Mouse (Mus musculus): Measurements from ENCODE around the gene Kpna2. TPM values are rescaled to one million over a fixed set of nuclear protein-coding genes. Genes with fewer than 3 reads are reported as not detected.
A peak's percentile ranks its signal among the peaks of the same experiment; 100 is the strongest.
"Not testable (repeated sequence)": the region's sequence is repeated elsewhere in the genome, so short reads cannot be mapped to it uniquely, and the experiment has no call there.

Gene Kpna2
- total RNA-seq, 2 experiments from 2014 or later, result 21.9 to 26.6 TPM

DNA sequence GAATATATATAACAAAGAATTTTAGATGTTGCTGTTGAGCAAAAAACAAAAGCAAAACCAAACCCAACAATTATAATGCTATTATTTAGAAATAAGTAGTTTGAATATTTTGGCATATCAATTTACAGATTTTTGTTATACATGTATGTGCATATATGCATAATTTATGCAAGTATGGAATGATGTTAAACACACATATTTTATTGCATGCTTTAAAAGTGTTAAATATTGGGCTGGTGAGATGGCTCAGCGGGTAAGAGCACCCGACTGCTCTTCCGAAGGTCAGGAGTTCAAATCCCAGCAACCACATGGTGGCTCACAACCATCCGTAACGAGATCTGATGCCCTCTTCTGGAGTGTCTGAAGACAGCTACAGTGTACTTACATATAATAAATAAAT is 20.4 kb upstream of the Kpna2 start:
- DNase-seq (ENCODE audit: low spot score in 2 of 2), result not testable (repeated sequence)

DNA sequence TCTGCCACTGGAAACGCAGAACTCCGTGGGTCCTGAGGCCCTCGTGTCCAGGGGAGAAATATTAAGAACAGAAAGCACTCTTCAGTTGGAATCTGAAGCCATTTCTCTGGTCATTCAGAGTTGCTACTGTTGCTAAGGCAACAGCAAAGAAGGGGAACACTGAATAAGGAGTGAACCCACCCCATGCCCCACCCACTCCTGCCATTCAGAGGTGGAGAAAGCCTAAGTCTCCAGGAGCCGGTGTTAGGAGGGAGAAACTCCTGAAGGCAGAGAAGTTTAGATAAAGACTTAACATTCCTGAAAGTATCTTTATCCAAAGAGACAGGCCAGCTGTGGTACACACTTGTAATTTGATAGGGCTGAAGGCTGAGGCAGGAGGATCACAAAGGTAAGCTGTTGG is 20.0 kb upstream of the Kpna2 start:
- DNase-seq (ENCODE audit: low spot score in 2 of 2), result no peak

DNA sequence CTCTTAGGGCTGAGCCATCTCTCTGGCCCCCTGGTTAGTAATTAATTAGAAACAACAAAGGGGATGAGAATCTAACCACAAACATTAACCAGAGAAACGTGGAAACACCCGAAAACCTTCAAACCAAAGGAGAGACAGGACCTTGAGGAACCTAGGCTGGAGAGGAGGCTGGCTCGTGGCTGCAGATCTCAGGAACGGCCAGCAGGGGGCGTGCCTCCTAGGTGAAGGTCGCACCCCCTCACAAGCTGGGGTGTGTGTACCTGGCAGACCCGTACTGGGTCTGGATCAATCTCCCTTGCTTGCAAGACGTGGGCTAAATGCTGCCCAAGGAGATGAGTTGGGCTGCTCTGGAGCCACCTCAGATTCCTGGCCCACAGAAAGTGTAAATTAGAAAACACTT is 19.3 kb upstream of the Kpna2 start:
- DNase-seq (ENCODE audit: low spot score in 2 of 2), result no peak

DNA sequence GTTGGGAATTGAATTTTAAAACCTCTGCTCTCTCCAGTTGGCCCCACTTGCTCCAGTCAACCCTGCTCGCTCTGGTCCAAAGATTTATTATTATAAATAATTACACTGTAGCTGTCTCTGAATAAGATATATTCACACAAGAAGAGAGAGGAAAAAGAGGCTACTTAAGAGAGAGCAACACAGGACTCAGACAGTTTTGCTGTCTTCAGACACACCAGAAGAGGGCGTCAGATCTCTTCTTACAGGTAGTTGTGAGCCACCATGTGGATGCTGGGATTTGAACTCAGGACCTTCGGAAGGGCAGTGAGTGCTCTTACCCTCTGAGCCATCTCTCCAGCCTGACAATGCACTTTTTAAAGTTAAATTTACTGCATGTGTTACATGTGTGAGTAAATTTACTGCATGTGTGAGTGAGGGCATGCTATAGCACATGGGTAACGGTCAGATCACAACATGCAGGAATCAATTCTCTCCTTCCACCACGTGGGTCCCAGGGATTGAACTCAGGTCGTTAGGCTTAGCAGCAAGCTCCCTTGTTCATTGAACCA is 18.1 kb upstream of the Kpna2 start:
- no peak for DNase-seq (ENCODE audit: low spot score in 2 of 2)

DNA sequence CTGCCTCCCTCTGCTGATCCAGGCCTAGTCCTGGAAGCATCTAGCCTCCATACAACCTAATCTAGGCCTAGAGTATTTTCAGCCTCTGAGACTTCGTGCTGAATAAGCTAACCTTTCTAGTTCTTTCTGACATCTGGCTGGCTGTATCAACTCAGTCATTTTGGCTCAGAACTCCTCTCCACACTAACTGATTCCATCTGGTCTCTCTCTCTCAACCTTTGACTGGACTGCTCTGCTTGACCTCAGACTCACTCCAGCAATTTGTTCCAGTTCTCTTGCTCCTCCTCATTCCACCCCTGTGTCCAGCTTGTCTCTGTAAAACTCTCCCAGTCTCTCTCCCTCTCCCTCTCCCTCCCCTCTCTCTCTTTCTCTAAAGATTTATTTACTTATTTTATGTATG is 17.6 kb upstream of the Kpna2 start:
- DNase-seq (ENCODE audit: low spot score in 2 of 2), result no peak

DNA sequence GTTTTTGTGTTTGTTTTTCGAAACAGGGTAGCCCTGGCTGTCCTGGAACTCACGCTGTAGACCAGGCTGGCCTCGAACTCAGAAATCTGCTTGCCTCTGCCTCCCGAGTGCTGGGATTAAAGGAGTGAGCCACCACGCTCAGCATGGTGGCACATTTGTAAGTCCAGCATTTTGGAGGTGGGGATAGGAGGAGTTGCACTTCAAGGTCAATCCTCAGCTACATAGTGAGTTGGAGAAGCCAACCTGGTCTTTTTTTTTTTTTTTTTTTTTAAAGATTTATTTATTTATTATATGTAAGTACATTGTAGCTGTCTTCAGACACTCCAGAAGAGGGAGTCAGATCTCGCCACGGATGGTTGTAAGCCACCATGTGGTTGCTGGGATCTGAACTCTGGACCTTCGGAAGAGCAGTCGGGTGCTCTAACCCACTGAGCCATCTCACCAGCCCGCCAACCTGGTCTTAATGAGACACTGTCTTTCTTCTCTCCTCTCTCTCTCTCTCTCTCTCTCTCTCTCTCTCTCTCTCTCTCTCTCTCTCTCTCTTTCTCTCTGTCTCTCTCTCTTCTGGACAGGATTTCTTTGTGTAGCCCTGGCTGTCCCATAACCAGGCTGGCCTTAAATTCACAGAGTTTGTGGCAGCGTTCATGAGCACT is 16.3 kb upstream of the Kpna2 start:
- not testable (repeated sequence) for DNase-seq (ENCODE audit: low spot score in 2 of 2)

DNA sequence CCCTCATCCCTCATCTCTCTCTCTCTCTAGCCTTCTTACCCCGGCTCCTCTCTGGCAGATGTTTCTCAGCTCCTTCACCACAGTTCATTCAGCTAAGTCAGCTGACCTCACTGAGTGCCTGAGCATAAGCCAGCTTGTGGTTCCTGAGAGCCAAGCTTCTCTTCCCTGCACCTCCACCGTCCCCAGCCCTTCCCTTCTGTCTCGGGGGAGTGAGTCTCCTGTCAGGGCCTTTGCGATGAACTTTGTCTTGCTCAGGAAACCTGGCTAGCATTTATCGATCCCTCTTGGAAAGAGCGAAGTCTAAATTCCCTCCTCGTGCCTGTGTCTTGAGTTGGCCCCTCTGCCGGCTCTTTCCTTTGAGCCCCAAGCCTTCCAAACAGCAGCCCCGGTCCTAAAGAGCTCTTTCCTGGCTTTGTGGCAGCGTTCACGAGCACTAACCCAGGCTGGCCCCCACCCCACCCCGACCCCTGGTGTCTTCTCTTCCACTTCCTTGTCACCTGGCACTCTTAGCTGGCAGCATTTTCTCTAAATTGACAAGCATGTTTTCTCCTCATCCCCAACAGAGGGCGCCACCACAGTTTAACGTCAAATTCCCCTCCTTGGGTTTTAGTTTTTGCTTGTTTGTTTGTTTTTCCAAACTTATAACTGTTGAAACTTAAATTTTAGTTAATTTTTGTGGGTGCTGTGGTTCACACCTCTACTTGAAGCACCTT is 15.4 kb upstream of the Kpna2 start:
- no peak for DNase-seq (ENCODE audit: low spot score in 2 of 2)

DNA sequence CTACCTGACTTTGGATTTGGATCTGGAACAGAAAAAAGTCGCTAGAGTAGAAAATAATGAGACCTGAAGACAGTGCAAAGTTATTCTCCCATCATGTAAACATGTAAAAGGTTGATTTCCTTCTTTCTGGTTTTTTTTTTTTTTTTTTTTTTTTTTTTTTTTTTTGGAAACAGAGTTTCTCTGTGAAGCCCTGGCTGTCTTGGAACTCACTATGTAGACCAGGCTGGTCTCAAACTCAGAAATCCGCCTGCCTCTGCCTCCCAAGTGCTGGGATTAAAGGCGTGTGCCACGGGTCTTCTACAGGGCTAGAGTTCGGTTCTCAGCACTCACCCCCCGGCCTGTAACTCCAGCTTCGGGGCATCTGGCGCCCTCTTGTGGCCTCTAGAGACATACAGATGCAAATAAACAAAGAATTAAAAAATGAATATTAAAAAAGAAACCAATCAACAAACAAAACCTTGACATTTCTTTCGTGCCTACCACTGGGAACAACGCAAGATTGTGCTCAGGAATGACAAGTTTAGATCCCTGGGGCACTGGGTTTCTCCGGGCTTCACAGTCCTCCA is 14.8 kb upstream of the Kpna2 start:
- no peak for DNase-seq (ENCODE audit: low spot score in 2 of 2)

DNA sequence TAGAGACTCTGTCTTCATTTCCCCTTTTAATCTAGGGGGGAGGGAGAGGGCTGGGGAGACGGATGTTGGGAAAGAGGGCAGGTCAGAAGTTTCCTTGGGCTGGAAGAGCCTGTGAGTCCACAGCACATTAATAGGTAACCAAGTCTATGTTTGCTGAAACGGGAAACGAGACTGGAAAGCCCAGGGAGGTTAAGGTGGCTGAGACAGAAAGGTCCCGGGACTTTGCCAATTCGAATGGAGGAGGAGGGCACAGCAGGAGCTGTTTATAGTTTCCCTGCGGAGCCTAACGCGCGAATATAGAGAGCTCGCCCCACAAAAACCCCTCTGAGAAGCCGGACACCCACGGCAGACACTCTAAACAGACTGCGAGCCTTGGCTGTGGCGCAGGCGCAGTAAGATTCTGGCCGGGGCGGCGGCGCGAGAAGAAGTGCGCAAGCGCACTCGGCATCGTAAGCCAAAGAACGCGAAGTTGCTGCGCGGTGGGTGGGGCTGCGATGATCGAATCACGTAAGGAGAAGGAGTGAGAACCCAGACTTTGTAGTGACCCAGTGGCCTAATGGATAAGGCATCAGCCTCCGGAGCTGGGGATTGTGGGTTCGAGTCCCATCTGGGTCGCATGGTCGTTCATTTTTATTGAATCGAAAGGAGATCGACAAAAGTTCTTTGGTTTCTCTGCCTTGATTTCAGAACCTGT is 13.1 kb upstream of the Kpna2 start:
- DNase-seq (ENCODE audit: low spot score in 2 of 2), result peak; percentile 99 to 100

DNA sequence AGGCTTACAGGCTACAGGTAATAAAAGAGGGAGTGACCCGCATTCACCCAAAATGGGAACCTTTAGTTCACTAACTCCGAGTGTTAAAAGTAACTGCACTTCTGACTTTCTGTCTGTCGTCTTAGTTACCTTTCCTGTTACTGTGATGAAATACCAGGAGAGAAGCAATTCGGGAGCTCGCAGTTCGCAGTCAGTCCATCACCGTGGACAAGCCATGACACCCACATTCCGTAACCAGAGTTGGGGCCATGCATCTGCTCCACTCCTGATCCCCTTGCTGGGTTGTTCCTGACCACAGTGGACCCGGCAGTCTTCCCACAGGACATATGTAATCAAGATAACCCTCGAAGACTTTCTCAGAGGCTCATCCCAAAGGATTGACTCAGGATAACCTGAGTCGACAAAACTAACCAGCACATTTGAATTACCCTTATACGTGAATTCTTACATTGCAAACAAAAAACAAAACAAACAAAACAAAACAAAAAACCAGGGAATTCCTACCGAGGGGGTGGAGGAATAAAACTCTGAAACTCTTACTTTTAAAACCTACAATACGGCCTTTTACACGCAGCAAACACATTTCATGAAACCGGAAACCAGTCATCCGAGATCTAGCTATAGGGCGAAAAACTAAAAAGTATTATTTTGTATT is 12.5 kb upstream of the Kpna2 start:
- no peak for DNase-seq (ENCODE audit: low spot score in 2 of 2)

DNA sequence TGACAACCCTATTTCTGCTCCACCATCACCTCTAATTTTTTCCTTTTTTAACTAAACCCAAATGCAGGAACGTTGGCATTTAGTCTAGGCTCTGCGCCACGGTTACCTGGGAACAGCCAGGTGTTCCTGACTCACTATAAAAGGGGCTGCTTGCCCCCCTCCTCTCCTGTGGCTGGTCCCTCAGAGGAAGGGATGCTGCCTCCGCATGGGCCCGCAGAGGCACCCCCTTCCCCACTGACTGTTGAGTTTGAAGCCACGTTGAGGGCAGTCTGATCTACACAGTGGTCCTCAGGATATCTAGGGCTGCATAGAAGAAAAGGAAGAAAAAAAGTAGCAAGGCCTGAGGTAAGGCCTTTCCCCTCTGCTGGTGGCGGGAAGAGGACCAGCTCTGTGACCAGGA is 11.8 kb upstream of the Kpna2 start:
- no peak for DNase-seq (ENCODE audit: low spot score in 2 of 2)

DNA sequence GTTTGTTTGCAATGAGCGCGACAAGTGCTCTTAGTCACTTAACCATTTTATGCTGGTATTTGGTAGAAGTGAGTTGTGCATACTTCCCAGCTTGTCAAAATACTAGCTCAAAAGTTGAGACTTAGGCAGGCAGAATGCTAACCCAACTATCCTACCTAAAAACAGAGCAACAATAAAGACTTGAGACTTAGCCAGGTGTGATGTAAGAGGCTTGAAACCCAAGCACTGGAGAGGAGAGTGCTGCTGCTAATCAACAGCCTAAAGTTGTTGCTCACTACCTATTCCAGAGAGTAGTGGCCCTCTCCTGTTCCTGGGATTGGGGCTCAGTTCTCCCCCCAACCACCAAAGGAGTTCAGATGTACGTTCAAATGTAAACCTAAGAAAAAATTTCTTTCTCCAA is 11.1 kb upstream of the Kpna2 start:
- no peak for DNase-seq (ENCODE audit: low spot score in 2 of 2)

DNA sequence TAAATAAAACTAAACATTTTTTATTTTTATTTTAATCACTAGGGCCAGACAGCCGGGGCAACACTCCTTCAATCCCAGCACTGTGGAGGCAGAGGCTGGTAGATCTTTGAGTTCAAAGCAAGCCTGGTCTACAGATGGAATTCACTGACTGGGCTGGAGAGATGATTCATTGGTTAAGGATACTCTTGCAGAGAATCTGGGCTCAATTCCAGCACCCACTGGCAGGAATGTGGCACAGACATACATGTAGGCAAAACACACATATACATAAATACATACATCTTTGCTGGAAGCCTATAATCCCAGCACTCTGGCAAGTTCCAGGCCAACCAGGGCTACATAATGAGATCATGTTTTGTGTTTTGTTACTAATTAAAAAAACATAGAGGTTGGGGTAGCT is 6.2 kb upstream of the Kpna2 start:
- DNase-seq (ENCODE audit: low spot score in 2 of 2), result no peak

DNA sequence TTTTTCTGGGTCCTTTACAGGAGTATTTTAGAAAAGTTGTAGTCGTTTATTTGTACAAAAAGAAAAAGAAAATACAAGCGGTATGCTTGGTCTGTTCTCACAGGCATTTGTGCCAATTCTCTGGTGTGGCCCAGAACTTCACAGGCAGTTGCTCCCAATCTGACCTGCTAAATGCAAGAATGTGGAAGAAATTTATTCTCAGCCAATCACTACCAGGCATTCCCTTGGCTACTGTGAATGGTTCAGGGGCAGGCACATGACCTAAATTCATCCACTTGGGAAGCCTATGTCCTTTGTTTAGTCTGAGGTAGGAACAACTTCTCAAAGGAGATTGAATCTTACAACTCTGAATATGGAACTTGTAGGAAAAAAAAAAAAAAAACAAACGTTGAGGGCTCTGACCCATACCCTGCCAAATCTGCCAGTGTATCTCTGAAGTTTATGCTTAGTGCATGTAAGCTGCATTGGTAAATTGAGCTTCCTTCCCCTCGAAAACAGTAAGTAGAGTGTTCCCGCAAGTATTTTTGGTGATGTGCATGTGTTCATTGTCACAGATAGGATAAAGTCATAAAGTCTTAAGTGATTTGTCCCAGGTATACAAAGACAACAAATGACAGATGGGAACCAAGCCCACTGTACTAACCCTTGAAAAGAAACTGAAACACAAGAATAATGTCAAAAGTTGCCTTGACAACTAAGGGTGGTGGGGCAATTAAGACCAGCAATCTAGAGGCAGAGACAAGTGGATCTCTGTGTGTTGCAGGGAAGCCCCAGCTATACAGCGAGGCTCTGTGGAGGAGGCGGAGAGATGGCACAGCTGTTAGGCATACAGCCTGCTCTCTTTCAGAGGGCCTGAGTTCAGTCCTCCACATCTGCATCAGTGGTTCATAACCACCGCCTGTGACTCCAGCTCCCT is 2.7 kb upstream of the Kpna2 start:
- no peak for DNase-seq (ENCODE audit: low spot score in 2 of 2)

DNA sequence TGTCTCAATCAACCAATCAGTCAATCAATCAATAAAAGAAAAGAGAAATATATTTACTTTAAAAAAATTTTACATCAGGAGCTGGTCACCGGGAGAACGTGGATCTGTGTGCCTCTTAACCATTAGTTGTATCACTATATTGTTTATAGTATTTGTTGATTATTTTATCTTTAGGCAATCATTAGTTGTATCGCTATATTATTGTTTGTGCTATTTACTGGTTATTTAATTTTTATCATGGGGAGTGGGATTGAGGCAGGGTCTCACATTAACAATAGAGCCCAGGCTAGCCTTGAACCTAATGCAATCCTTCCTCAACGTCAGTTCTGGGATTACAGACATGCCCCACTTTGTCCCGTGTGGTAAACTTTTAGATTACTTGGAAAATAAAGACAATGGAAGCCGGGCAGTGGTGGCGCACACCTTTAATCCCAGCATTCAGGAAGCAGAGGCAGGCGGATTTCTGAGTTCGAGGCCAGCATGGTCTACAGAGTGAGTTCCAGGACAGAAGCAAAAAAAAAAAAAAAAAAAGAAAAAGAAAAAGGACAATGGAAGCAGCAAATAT is 690 bp upstream of the Kpna2 start:
- DNase-seq (ENCODE audit: low spot score in 2 of 2), result no peak

DNA sequence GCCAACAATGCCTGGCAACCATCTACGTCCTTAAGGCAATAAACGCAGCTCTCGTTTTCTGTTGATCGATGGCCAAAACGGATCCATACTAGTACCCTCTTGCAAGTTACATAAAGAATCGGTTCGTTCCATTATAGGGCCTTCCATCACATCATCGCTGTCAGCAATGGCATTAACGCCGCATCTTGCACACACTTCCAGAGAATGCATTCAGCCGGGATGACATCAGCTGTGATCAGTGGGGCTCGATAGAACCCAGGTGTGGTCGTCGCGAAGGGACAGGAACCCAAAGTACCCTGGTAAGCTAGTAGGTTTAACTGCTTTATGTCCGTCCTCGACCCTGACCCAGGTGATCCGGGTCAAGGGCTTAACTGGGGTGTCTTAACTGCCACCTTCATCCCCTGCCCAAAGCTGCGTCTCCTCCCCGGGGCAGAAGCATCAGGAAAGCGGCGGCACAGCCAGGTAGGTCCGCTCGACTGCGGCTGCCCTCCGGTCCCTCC is 640 bp downstream of the Kpna2 start:
- DNase-seq (ENCODE audit: low spot score in 2 of 2), result peak; percentile 15 to 19

DNA sequence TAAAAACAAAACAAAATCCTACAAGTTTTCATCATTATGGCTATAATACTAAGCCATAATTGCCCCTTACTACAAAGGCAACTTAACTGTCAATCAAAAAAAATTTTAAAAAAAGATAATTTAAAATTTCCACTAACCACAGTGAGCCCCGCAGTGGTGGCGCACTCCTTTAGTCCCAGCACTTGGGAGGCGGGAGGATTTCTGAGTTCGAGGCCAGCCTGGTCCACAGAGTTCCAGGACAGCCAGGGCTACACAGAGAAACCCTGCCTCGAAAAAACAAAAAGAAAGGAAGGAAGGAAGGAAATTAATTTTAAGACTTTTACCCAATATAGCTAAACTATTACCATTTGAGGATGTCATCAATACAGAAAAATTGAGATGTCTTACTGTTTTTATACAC is 1.4 kb downstream of the Kpna2 start:
- no peak for DNase-seq (ENCODE audit: low spot score in 2 of 2)

DNA sequence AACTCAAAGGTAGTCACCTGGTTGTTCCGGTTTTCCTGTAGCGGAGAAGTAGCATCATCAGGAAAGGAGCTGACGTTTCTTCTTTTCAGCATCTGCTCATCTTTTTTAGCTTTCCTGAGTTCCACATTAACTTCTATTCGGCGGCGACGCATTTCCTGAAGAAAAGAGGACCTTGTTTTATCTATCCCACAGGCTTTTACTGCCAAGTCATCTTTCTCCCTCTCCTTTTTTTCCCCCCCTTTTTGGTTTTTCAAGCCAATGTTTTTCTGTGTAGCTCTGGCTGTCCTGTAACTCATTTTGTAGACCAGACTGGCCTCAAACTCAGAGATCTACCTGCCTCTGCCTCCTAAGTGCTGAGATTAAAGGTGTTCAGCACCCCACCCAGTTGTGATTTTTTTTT is 2.8 kb downstream of the Kpna2 start:
- DNase-seq (ENCODE audit: low spot score in 2 of 2), result not testable (repeated sequence)

DNA sequence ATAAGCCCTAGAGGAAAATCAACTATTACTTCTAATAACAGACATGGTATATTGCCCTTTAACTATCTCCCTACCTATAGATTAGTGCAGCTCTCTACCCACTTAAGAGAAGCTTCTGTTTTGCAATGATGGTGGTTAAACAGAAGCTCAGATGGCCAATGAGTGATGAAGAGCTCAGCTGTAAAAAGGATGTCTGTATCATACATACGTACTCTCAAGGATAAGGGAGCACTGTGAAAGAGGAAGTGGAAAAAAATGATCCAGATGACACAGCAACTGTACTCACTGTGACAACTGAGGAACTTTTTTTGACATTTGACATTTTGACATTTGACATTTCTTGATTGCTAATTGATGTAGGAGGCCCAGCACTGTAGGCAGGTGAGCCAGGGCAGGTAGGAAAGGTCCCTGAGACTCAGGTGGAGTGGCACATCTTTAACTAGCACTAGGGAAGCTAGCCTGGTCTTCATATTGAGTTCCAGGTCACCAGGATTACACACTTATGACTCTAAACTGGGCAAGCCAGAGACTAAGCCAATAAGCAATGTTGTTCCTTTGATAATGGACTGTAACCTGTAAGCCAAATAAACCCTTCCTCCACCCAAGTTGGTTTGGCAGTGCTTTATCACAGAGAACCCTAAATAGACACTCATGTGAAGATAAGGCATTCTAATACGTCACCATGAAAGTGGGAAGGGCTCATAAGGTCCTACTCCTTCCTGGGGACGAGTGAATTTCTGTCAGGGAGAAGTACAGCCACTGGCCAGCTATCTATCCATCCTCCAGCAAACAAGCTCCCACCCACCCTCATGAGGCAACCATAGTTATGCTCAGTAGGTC is 4.9 kb downstream of the Kpna2 start:
- DNase-seq (ENCODE audit: low spot score in 2 of 2), result no peak

All from left cerebral cortex, adult 18-20 months (tissue).